Mouse (Mus musculus) right cerebral cortex, postnatal 10 days (tissue): ENCODE data around the gene Msi2.
A peak's percentile ranks its signal among the peaks of the same experiment; 100 is the strongest.

Experiments
- DNase-seq, 2 experiments: peaks; one replicate each; pipeline ENCODE4 v3.0.0; 2021; ENCODE audit warnings: low spot score in 2 of 2

The Msi2 gene

GRCm38 (mm10) chr11:88713479-88713878, 4.8 kb downstream of the Msi2 start:
- no peak for DNase-seq

DNA sequence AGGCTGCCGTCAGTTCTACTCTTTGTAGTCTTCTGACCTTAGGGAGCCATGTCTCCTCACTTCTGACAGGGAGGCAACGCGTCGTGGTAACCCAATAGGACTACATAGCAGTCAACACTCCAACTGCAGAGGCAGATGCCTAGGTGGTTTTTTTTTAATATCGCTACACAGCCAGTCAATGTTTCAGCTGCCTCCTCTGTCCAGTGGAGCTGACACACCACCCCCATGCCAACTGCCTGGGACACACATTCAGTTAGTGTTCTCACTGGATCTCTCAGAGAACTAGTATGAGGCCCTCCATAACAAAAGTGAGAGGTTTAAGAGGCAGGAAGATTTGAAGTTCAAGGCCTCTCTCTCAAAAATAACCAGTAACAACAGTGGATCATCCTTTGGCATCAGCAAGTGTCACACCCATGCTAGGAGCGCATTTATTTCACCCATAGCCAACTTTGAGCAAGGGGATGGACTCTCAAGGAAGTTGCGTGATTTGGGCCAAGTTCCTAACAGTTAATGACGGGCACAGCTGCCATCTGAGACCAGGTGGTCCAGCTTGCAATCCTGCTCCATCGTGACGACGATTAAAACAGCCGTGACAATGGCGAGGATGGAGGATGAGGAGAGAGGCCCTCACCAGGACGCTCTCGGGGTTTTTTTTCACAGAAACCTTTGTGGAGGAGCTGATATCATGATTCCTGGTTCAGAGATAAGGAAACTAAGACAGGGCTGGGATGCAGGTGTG, 8.3 kb downstream of the Msi2 start:
- DNase-seq = no peak

DNA sequence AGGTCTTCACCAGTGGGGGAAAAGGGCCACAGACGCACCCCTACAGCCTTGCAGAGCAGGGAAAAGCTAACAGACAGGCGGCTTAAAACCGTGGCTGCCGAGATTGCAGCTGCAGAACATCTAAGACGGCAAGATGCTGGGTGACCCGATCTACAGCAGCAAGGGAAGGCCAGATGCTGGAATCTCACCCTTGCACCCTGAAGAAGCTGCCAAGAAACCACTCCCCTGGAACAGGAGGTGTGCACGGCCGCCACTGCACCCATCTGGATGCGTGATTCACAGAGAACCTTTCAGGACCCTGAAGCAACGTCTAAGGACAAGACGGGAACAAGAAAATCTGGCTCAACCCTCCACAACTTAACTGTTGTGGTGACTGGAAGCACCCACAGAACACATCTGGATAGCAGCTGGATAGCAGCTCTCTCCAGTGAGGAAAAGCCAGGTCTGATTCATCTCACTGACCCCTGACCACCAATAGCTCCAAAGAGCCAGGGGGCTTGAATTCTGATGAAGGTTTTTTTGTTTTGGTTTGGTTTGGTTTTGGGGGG, 11.0 kb downstream of the Msi2 start:
- DNase-seq = no peak

- DNase-seq = no peak
These were observed 13.6 kb downstream of the Msi2 start for GRCm38 (mm10) chr11:88704688-88705087.

- no peak for DNase-seq
These were observed 15.1 kb downstream of the Msi2 start for GRCm38 (mm10) chr11:88703220-88703619.

- DNase-seq = peak; percentile 40 to 69
These were observed 16.2 kb downstream of the Msi2 start for GRCm38 (mm10) chr11:88701976-88702659.

DNA sequence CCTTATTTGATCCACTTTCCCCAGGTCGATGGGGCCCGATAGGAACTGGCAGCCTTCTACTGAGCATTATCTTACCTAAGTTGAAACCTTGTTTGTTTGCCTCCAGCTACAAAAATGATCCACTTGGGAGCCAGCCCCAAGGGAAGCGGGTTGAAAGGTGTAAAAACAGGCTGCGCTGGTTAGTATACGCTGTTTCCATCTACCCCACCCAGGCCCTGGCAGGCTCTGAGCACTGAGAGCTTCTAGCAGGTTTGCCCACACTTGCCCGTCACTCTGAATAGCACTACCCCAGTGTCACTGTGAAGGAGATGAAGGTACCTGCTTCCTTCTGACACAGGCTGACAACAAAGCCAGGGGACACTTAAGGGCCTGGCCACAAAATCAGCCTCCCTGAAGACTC, 17.3 kb downstream of the Msi2 start:
- no peak for DNase-seq

DNA sequence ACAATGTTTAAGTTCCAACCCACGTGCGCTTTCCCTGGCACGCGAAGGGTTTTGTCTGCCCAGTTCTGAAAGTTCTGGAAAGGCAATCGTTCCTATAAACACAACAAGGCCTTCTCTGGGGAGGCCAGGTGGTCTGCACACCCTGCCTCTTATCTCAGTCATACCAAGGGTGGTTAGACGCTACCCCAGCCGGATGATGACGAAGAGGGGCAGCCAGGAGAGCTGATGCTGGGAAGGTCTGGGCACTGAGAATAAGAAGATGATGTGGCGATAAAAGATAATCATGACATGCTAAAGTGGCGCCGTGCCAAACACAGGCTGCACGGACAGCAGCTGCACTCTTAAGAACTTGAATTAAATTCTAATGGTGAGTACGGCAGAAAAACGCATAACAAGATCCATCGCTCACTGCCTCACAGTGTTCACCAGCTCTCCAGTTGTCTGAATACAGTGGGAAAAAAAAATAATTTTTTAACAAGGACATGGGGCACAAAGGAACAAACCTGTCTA, 18.1 kb downstream of the Msi2 start:
- no peak for DNase-seq

DNA sequence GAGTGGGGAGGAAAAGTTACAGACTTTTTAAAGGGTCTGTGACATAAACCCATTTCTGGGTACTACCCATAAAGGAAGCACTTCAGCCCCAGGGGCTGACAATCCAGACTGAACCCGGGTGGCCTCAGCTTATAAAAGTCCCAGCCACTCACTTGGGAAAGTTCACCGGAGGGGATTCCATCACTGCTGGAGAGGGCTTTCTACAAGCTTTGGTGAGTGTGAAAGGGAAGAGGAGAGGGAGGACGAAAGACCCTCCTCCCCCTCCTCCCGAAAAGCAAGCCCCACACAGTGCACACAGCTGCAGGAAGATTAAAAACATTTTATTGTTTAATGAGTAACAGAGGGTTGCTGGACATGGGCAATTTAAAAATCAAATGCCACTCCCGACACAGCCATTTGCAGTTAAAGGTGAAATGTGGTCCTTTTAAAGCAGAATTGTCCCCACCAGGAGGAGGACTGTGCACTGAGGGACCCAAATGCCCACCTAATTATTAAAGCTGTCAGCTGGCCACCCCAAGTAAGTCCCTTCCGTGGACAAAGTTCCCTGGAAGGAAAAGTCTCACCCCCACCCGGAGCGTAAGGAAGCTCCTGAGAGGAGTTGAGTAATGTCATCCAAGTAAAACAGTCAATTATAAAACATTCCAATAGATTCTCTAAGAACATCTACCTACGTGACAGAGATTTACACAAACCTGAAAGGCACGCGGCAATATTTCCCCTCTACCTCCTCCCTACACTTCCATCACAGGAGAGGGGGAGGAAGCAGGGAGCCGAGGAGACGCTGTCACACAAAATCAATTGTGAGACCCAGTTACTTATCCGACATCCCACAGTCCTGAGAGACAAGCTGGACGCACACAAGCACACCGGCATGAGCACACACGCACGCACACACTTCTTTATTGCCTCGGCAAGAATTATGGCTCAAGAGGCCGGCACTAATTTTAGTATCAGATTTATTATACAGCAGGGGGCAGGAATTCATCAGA, 24.1 kb downstream of the Msi2 start:
- DNase-seq = no peak

GRCm38 (mm10) chr11:88693002-88693769, 25.1 kb downstream of the Msi2 start:
- no peak for DNase-seq

DNA sequence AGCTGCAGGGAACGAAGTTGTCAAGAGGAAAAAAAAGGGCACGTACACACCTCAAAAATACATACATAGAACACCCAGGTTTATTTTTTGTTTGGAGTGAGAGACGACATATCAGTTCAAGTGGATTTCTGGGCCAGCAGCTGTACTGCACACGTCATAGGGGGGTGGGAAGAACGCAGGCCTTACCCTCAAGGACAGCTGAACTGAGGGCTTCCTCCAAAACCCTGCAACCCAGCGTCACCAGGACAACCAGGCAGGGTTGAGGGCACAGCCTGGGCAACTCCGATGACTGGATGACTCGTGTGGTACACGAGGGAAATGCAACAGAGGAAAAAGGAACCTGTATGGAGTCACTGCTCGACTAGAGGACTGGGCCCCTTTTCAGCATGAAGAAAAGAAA, 25.9 kb downstream of the Msi2 start:
- no peak for DNase-seq

DNA sequence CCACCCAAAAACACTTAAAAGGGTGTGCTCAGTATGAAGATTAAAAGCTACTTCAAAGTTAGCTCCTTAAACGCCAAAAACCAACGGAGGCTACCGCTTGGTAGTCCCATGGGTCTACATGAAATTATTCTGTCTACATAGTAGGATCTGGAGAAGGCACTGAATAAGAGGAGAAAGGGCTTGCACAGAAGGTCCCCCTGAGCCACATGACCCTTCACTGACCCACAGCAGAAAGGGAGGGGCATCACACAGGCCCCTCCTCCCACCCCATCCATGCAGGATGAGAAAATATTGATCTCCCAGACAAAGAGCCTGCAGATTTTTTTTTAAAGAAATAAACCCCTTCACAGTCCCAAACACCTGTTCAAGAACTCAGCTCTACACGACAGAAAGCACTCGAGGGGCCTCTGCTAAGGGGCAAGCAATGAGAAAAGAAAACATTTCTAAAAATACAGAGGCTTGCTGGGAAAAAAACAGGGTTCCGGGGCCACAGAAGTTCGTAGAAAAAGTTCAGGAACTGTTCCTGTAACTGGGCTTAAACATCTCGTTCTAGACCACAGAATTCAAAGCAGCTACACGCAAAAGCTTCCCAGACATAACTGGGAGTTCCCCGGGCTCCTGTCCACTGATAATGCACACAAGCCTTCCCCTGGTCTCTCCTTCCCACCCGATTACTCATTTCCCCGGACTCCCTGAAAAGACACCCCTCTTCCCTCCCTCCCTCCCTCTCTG, 27.6 kb downstream of the Msi2 start:
- DNase-seq = no peak

- DNase-seq = no peak
These were observed 28.4 kb downstream of the Msi2 start for GRCm38 (mm10) chr11:88689831-88690459.

- DNase-seq = no peak
These were observed 29.7 kb downstream of the Msi2 start for GRCm38 (mm10) chr11:88688644-88689043.

GRCm38 (mm10) chr11:88687711-88688110, 30.6 kb downstream of the Msi2 start:
- no peak for DNase-seq

GRCm38 (mm10) chr11:88687010-88687409, 31.3 kb downstream of the Msi2 start:
- no peak for DNase-seq

- DNase-seq = no peak
These were observed 32.3 kb downstream of the Msi2 start for GRCm38 (mm10) chr11:88686061-88686460.

GRCm38 (mm10) chr11:88683026-88683770, 35.1 kb downstream of the Msi2 start:
- DNase-seq = peak; percentile 45 to 56

DNA sequence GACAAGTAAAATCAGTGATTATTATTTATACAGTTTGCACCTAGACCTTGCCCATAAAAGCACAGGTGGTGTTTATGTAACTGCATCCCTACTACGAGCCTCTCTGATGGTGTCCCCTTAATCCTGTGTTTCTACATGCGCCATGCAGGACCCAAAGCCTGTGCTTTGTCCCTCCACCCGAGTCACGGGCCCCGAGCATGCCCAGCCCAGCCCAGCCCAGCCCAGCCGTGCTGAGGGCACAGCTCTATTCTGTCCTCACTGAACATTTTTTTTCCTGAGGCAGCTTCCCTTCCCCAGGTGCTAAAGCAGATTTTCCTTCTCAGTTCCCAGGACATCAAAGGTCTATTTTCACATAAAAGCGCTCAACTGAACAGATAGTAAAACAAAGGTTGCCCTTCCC, 41.0 kb downstream of the Msi2 start:
- DNase-seq = no peak
